Comparison of ENCODE assay signal across 17 mouse cellular contexts in genomic region chr5:29636884-29637283, GRCm38 (mm10).
A peak's percentile ranks its signal among the peaks of the same experiment; 100 is the strongest.
DNase-seq lines count a peak whose midpoint lies in the region; ATAC-seq and TF ChIP-seq lines count a peak whose summit lies in the region.
"Had no signal": no experiment of that assay in that cellular context is flagged by ENCODE, and none has a peak within 500 bp of the region (broad histone marks: within the 10 kb centered on the region; RNA-seq: fewer than 3 reads in every experiment).

No protein-coding gene starts in this region.

- TF ChIP-seq CTCF in hindbrain, postnatal 0 days (IDR thresholded peaks at IDR 0.05; ENCODE audit: low read depth), result peak; percentile 47

- no peak overlapping the region for H3K4me3 ChIP-seq in hindbrain, postnatal 0 days (ENCODE audit: low read length)
- H3K4me3 ChIP-seq in hindbrain, embryonic 13.5 days, result no peak overlapping the region
- no peak overlapping the region for H3K4me3 ChIP-seq in liver, embryonic 13.5 days (replicated peaks)
- no peak overlapping the region for H3K4me3 ChIP-seq in limb, embryonic 10.5 days
- H3K4me3 ChIP-seq: limb, embryonic 12.5 days; neural tube, embryonic 13.5 days had no signal

- no peaks in the 10 kb centered on the region for H3K4me1 ChIP-seq in hindbrain, postnatal 0 days (ENCODE audit: insufficient read depth, low read length)
- no peaks in the 10 kb centered on the region for H3K4me1 ChIP-seq in hindbrain, embryonic 13.5 days (replicated peaks)
- H3K4me1 ChIP-seq in liver, embryonic 13.5 days (replicated peaks), result peaks cover 11% of the 10 kb centered on the region
- no peaks in the 10 kb centered on the region for H3K4me1 ChIP-seq in limb, embryonic 10.5 days
- H3K4me1 ChIP-seq: limb, embryonic 12.5 days; neural tube, embryonic 13.5 days had no signal

- H3K9ac ChIP-seq in hindbrain, postnatal 0 days (replicated peaks; ENCODE audit: low read length), result no peak overlapping the region
- no peak overlapping the region for H3K9ac ChIP-seq in hindbrain, embryonic 13.5 days
- H3K9ac ChIP-seq in liver, embryonic 13.5 days, result peak overlapping the region; percentile 46
- H3K9ac ChIP-seq: hindbrain, embryonic 14.5 days; limb, embryonic 12.5 days; lung, embryonic 14.5 days; neural tube, embryonic 13.5 days had no signal

- ATAC-seq in hindbrain, postnatal 0 days, result no peak
- ATAC-seq in hindbrain, embryonic 13.5 days (ENCODE audit: low FRiP score), result no peak
- no peak for ATAC-seq in liver, embryonic 13.5 days (ENCODE audit: low read depth)

- no peak overlapping the region for H3K27ac ChIP-seq in hindbrain, postnatal 0 days
- H3K27ac ChIP-seq in hindbrain, embryonic 13.5 days, result no peak overlapping the region
- H3K27ac ChIP-seq in liver, embryonic 13.5 days, result peak overlapping the region; percentile 58; the same call in 1 of the 2 replicates
- H3K27ac ChIP-seq in limb, embryonic 10.5 days, result no peak overlapping the region
- H3K27ac ChIP-seq: hindbrain, embryonic 14.5 days; limb, embryonic 12.5 days; neural tube, embryonic 13.5 days had no signal

- peaks cover 45% of the 10 kb centered on the region; the same call in 1 of the 2 replicates for H3K36me3 ChIP-seq in hindbrain, postnatal 0 days (ENCODE audit: insufficient read depth, low read length)
- peaks cover 64% of the 10 kb centered on the region for H3K36me3 ChIP-seq in hindbrain, embryonic 13.5 days
- H3K36me3 ChIP-seq in liver, embryonic 13.5 days, result peaks cover 60% of the 10 kb centered on the region
- H3K36me3 ChIP-seq in limb, embryonic 10.5 days, result peaks cover 81% of the 10 kb centered on the region

- H3K4me2 ChIP-seq in hindbrain, postnatal 0 days (ENCODE audit: low read depth, low read length), result no peak overlapping the region
- H3K4me2 ChIP-seq in hindbrain, embryonic 13.5 days, result no peak overlapping the region
- no peak overlapping the region for H3K4me2 ChIP-seq in liver, embryonic 13.5 days
- H3K4me2 ChIP-seq: hindbrain, embryonic 14.5 days; limb, embryonic 12.5 days; lung, embryonic 14.5 days; neural tube, embryonic 13.5 days had no signal

- no peaks in the 10 kb centered on the region for H3K9me3 ChIP-seq in hindbrain, postnatal 0 days (ENCODE audit: low read length)
- no peaks in the 10 kb centered on the region for H3K9me3 ChIP-seq in hindbrain, embryonic 13.5 days
- H3K9me3 ChIP-seq in liver, embryonic 13.5 days (replicated peaks), result no peaks in the 10 kb centered on the region
- H3K9me3 ChIP-seq in limb, embryonic 10.5 days (replicated peaks), result no peaks in the 10 kb centered on the region
- H3K9me3 ChIP-seq: limb, embryonic 12.5 days; neural tube, embryonic 13.5 days had no signal

- H3K27me3 ChIP-seq in hindbrain, postnatal 0 days (ENCODE audit: insufficient read depth, low read length), result no peaks in the 10 kb centered on the region
- H3K27me3 ChIP-seq in hindbrain, embryonic 13.5 days, result no peaks in the 10 kb centered on the region
- no peaks in the 10 kb centered on the region for H3K27me3 ChIP-seq in liver, embryonic 13.5 days
- H3K27me3 ChIP-seq in limb, embryonic 10.5 days (ENCODE audit: low read depth, poor library complexity, severe bottlenecking), result no peaks in the 10 kb centered on the region
- H3K27me3 ChIP-seq: limb, embryonic 12.5 days; neural tube, embryonic 13.5 days had no signal

- DNase-seq in hindbrain, postnatal 0 days (ENCODE audit: low spot score), result peak; percentile 17
- peak; percentile 46 for DNase-seq in 416B (ENCODE audit: low read depth)
- peak; percentile 48 for DNase-seq in NIH3T3 (ENCODE audit: low read depth)
- no peak for DNase-seq in liver, embryonic 13.5 days
- DNase-seq in adrenal gland, postnatal 4 days (ENCODE audit: low spot score in 2 of 2), result no peak
- no peak for DNase-seq in right cerebral cortex, postnatal 10 days (ENCODE audit: low spot score in 2 of 2)
- no peak for DNase-seq in limb, embryonic 10.5 days (ENCODE audit: low spot score)
- DNase-seq: cerebellum, adult 9-10 months; embryo, embryonic 11 days; gastrocnemius, postnatal 25 days; kidney, adult 18-20 months; kidney, postnatal 4 days; lung, embryonic 14.5 days had no signal

Comparison
In these comparisons a context has a peak if more than half of its experiments do, and no peak if none do; other contexts are left out.
1. DNase-seq: peak in hindbrain, postnatal 0 days (single experiment), 416B (single experiment) and NIH3T3 (single experiment); none in liver, embryonic 13.5 days (single experiment), adrenal gland, postnatal 4 days (0 of 2), right cerebral cortex, postnatal 10 days (0 of 2) and limb, embryonic 10.5 days (single experiment).